Mouse (Mus musculus) megakaryocyte, embryonic 14.5 days (primary cell): ENCODE measurements around the gene Rnd1.

Source experiments
- FLI1 ChIP-seq: IDR thresholded peaks from 2 replicates; pipeline ENCODE4 v1.6.1; 2012; ENCODE audit warnings: low read length, inconsistent platforms, mixed read lengths
- GATA1 ChIP-seq: IDR thresholded peaks from 3 replicates; pipeline ENCODE4 v1.6.1; 2012; ENCODE audit warnings: mixed read lengths, low read length, inconsistent platforms, borderline replicate concordance

DNA sequence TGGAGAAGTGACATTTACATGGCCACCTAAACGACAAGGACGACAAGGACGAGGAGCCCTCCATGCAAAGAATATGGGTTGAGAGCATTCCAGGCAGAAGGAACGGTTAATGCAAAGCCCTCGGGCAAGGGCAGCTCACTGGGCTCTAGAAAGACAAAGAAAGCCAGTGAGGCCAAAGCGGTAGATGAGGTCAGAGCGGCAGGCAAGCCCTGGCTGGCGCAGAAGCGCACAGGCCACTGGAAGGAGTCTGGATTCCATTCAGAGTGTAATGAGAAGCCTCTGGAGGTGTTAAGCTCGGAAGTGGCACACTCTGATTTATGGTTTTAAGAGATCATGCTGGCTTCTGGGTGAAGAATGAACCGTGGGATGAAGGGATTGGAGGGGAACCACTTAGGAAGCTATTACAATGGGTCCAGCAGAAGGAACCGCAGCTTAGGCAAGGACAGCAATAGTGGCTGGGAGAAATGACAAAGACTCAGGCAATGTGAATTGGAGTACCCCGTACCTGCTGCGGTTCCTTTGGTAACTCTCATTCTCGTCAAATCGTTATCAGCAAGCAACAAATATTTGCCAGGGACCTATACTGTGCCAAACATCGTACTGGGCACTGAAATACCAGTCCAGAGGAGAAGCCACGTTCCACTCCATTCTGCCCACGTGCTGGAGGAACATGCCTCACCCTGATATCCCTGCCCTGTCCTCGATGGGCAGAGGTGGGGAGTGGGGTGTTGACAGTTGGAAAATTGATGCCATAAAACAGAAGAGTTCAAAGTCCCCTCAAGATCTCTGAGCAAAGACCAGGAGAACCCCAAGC is 60.7 kb downstream of the Rnd1 start:
- TF ChIP-seq FLI1 (no peak), GATA1 (no peak)
